Mouse (Mus musculus) lung, adult 2 months (tissue): ENCODE measurements around the gene Pygb.

Experiments
- CTCF ChIP-seq: fragments of 200-500 bp; IDR thresholded peaks from 2 replicates; pipeline ENCODE4 v1.5.1; 2011; ENCODE audit warnings: mild to moderate bottlenecking, low read length, control low read depth; ENCODE audit not compliant: insufficient read depth
- POLR2A ChIP-seq: fragments of 200-500 bp; IDR thresholded peaks from 2 replicates; pipeline ENCODE4 v1.6.1; 2011; ENCODE audit warnings: low read depth, mild to moderate bottlenecking, control low read depth, low read length, borderline replicate concordance; ENCODE audit errors: extremely low read depth

- TF ChIP-seq POLR2A, result no peak
- no peak for TF ChIP-seq CTCF
Measured at GRCm38 (mm10) chr2:150741405-150741804, 45.1 kb upstream of the Pygb start.
